Mouse (Mus musculus) liver, adult 2 months (tissue): ENCODE measurements around the gene Tmem150b.

Experiments used
- CTCF ChIP-seq: fragments of 200-500 bp; IDR thresholded peaks from 2 replicates; pipeline ENCODE4 v1.5.1; 2011; ENCODE audit warnings: low read depth, low read length, control low read depth
- POLR2A ChIP-seq: fragments of 200-500 bp; IDR thresholded peaks from 2 replicates; pipeline ENCODE4 v1.6.1; 2011; ENCODE audit warnings: low read length, control low read depth; ENCODE audit not compliant: insufficient read depth; ENCODE audit errors: extremely low read depth

DNA sequence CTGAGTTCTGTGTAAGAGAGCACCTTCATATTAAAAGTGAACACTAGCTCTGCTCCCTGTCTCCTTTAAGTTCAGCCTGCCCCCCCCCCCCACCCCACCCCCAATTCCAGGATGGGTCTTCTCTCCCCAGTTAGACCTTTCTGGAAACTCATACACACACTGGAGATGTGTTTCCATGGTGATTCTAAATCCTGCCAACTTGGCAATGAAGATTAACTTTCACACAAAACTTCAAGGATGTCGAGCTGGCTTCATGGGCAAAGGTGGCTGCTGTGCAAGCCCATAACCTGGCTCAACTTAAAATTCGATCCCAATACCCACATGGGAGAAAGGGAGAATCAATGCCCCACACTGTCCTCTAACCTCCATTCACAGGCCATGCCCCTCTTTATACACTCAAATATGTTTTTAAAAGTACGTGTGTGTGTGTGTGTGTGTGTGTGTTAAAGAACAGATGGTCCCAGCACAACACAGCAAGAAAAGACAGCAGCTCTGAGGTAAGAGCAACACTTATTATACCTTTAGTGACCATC lies 65.1 kb downstream of the Tmem150b start:
- TF ChIP-seq CTCF = no peak
- no peak for TF ChIP-seq POLR2A
